Mouse (Mus musculus) leukemia stem cell, adult 10-12 weeks (primary cell): ENCODE data around the gene Gm7849. TPM values are rescaled to one million over a fixed set of nuclear protein-coding genes. Genes with fewer than 3 reads are reported as not detected.

Experiments
- polyA plus RNA-seq: library from polyadenylated mRNA; stranded (reverse); fragments of >175 nt; gene quantifications from 2 replicates; pipeline ENCODE4 v1.2.3, GENCODE M21; 2012; ENCODE audit warnings: low replicate concordance

Gm7849 gene
- polyA plus RNA-seq, result not detected in 2 replicates

DNA sequence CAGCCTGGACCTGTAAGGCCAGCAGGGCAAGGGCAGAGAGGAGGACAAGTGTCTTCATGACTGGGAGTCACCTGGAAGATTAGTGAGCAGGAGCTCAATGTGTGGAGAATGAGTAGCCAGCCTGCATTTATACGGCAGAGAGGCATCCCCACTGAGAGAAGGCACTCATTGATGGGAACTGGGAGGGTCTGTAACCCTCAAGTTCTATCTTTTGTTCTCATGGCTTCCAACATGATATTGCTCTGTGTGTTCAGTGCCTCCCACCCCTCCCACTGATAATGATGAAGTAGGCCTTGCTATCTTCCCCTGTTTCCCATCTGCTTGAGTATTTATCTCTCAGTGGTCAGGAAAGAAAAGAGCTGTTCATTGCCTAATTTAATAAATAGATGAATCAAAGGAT, at the start of gene Gm7849:
Gene Gm7849, minus strand, starts transcription at position 101 of the 400 bp plus-strand sequence.

DNA sequence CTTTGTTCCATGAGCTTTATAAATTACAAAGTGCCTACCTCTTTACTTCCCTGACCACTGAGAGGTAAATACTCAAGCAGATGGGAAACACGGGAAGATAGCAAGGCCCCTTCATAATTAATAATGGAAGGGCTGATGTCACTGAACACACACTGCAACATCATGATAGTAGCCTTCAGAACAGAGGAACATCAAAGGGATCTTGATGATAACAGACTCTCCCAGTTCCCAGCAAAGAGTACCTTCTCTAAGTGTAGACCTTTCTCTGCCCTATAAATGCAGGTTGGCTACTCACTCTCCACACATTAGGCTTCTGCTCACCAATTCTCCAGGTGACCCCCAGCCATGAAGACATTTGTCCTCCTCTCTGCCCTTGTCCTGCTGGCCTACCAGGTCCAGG, 29.2 kb downstream of the Gm7849 start, which contains the start of gene Defa36:
Gene Defa36, plus strand, starts transcription at position 301 of the 400 bp plus-strand sequence.

Other genes starting within 250 kb of the Gm7849 start
- not detected in 2 replicates for gene Gm15292, start 206.8 kb downstream of the Gm7849 start, polyA plus RNA-seq
- not detected in 2 replicates for gene Defa27, start 141.0 kb downstream of the Gm7849 start, polyA plus RNA-seq
- not detected in 2 replicates for gene Defa29, start 129.5 kb downstream of the Gm7849 start, polyA plus RNA-seq
- not detected in 2 replicates for gene Defa2, start 78.0 kb downstream of the Gm7849 start, polyA plus RNA-seq
- not detected in 2 replicates for gene Defa33, start 64.7 kb downstream of the Gm7849 start, polyA plus RNA-seq
- gene Defa36, start 29.1 kb downstream of the Gm7849 start, polyA plus RNA-seq, result not detected in 2 replicates
- not detected in 2 replicates for gene Defa20, start 52.7 kb upstream of the Gm7849 start, polyA plus RNA-seq
- not detected in 2 replicates for gene Defa32, start 72.5 kb upstream of the Gm7849 start, polyA plus RNA-seq
- gene Defa37, start 108.8 kb upstream of the Gm7849 start, polyA plus RNA-seq, result not detected in 2 replicates
- not detected in 2 replicates for gene Defa28, start 126.4 kb upstream of the Gm7849 start, polyA plus RNA-seq
- gene Gm7861, start 137.9 kb upstream of the Gm7849 start, polyA plus RNA-seq, result not detected in 2 replicates
- not detected in 2 replicates for gene Defa26, start 161.6 kb upstream of the Gm7849 start, polyA plus RNA-seq
- not detected in 2 replicates for gene Defa17, start 199.2 kb upstream of the Gm7849 start, polyA plus RNA-seq
- not detected in 2 replicates for gene Defa34, start 209.2 kb upstream of the Gm7849 start, polyA plus RNA-seq
- not detected in 2 replicates for gene AY761184, start 247.1 kb upstream of the Gm7849 start, polyA plus RNA-seq